Comparison of ENCODE assay signal across 8 mouse cellular contexts in genomic region chr12:118930386-118931318, GRCm38 (mm10). TPM values are rescaled to one million over a fixed set of nuclear protein-coding genes. Genes with fewer than 3 reads are reported as not detected.
DNase-seq lines count a peak whose midpoint lies in the region; ATAC-seq lines count a peak whose summit lies in the region.

No protein-coding gene starts in this region.

- no peak overlapping the region for H3K4me3 ChIP-seq in intestine, embryonic 16.5 days (ENCODE audit: low read length)
- H3K4me3 ChIP-seq in midbrain, embryonic 11.5 days (ENCODE audit: low read depth, low read length) = no peak overlapping the region

- H3K9me3 ChIP-seq in intestine, embryonic 16.5 days (ENCODE audit: control insufficient read depth, low read length) = no peaks in the 10 kb centered on the region
- no peaks in the 10 kb centered on the region for H3K9me3 ChIP-seq in midbrain, embryonic 11.5 days (ENCODE audit: control insufficient read depth, low read length)

- H3K4me2 ChIP-seq in intestine, embryonic 16.5 days (ENCODE audit: low read depth, low read length) = no peak overlapping the region
- peak overlapping the region; percentile 36 for H3K4me2 ChIP-seq in midbrain, embryonic 11.5 days

- H3K27me3 ChIP-seq in intestine, embryonic 16.5 days (replicated peaks; ENCODE audit: control insufficient read depth, insufficient read depth, low read length) = no peaks in the 10 kb centered on the region
- H3K27me3 ChIP-seq in midbrain, embryonic 11.5 days (ENCODE audit: control insufficient read depth, insufficient read depth, low read length) = no peaks in the 10 kb centered on the region

- H3K36me3 ChIP-seq in intestine, embryonic 16.5 days (ENCODE audit: control insufficient read depth, insufficient read depth, low read length) = no peaks in the 10 kb centered on the region
- no peaks in the 10 kb centered on the region for H3K36me3 ChIP-seq in midbrain, embryonic 11.5 days (ENCODE audit: control insufficient read depth, insufficient read depth, low read length)

- ATAC-seq in granulocyte monocyte progenitor cell, adult 5-6 weeks (replicated peaks; ENCODE audit: poor library complexity, severe bottlenecking) = peak; percentile 84
- peak; percentile 74 for ATAC-seq in intestine, embryonic 16.5 days
- peak; percentile 71 for ATAC-seq in midbrain, embryonic 11.5 days (ENCODE audit: low FRiP score)

- H3K27ac ChIP-seq in intestine, embryonic 16.5 days (ENCODE audit: low read length) = no peak overlapping the region
- no peak overlapping the region for H3K27ac ChIP-seq in midbrain, embryonic 11.5 days (ENCODE audit: low read depth, low read length)

- 24% methylated on average over 13 of the region's 13 CpGs for WGBS in intestine, embryonic 16.5 days
- 22% methylated on average over 13 of the region's 13 CpGs for WGBS in midbrain, embryonic 11.5 days

- no peaks in the 10 kb centered on the region for H3K4me1 ChIP-seq in intestine, embryonic 16.5 days (ENCODE audit: control insufficient read depth, insufficient read depth, low read length)
- peaks cover 4% of the 10 kb centered on the region for H3K4me1 ChIP-seq in midbrain, embryonic 11.5 days (ENCODE audit: control insufficient read depth, insufficient read depth, low read length)

- peak; percentile 38 to 77 for DNase-seq in heart, adult 18-20 months
- DNase-seq in heart, adult 11 months = no peak
- peak; percentile 89 for DNase-seq in embryo, embryonic 10 days (ENCODE audit: low spot score)
- peak; percentile 4 to 76 for DNase-seq in left cerebral cortex, adult 9 months (ENCODE audit: low spot score in 2 of 2)
- DNase-seq in midbrain, embryonic 11.5 days (ENCODE audit: low spot score, missing footprints) = peak; percentile 97
- peak; percentile 12 for DNase-seq in skeletal muscle tissue, adult 2 months (ENCODE audit: low read depth, low spot score)

- H3K9ac ChIP-seq in intestine, embryonic 16.5 days (ENCODE audit: low read depth, low read length) = no peak overlapping the region
- peak overlapping the region; percentile 41; the same call in 1 of the 2 replicates for H3K9ac ChIP-seq in midbrain, embryonic 11.5 days (ENCODE audit: low read length)

RNA-seq across cellular contexts. Expression of gene Abcb5, which starts 35.6 kb away (rescaled TPM):
- total RNA-seq in heart, adult 18-20 months (2021) = not detected
- not detected in 2 replicates for total RNA-seq in granulocyte monocyte progenitor cell, adult 5-6 weeks (2014; fragmentation: Nextera tagmentation)
- total RNA-seq in granulocyte monocyte progenitor cell, adult 5-6 weeks (2017) = not detected in 2 replicates
- polyA plus RNA-seq in intestine, embryonic 16.5 days (2015; fragmentation: Nextera tagmentation; extraction: Ambion mirVana) = not detected in 2 replicates
- polyA plus RNA-seq in midbrain, embryonic 11.5 days (2014; fragmentation: Nextera tagmentation; extraction: Ambion mirVana) = not detected in 2 replicates
